Mouse (Mus musculus) brain, adult 2 months (tissue): ENCODE results near the gene Lrrc10.
"Not testable (repeated sequence)": the region's sequence is repeated elsewhere in the genome, so short reads cannot be mapped to it uniquely, and the experiment has no call there.

Source experiments
- DNase-seq: peaks from one replicate; pipeline ENCODE4 v3.0.0; 2011; ENCODE audit warnings: low read depth, low spot score

Lrrc10 gene

DNA sequence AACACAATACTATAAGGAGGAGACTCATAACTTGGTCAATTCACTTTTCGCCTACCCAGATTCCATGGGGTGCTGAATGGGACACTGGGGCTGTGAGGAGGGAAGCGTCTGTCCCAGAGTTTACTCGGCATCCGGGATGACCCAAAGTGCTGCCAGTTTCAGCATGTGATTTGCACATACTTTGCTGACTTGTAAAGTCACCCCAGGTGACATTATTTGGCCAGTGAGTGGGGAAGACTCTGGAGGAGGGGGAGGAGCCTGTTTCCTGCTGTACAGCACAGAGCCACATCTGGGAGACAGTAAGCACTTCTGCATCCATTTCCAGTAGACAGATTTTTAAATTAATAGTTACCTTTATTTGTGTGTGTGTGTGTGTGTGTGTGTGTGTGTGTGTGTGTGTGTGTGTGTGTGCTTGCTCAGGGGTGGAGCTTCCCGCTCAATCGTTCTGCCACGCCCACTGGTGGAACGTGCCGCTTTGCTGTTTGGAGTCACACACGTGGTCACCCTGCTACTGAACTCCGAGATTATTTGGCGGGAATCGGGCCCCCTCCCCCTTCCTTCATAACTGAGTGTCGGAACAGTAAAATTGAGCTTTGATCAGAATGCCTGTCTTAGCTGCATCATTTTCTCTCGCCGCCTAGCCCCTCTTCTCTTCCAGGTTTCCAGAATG lies 1.5 kb upstream of the Lrrc10 start:
- not testable (repeated sequence) for DNase-seq

DNA sequence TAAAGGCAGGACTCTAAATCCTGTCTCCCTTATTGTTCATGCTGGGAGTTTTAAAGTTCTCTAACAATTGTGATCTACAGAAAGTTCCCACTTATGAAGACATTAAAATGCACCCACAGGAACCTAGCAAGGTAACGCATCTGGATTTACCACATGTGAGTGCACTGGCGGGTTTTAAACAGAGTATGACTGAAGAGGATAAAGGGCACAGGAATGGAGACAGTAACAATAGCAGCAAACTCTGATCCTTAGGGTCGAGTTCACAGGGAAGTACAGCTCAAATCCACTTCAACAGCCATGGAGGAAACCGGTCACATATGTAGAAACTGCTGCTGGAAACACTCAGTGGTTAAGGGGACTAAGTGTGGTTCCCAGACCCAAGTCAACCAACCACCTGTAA lies 4.1 kb downstream of the Lrrc10 start:
- DNase-seq: no peak

DNA sequence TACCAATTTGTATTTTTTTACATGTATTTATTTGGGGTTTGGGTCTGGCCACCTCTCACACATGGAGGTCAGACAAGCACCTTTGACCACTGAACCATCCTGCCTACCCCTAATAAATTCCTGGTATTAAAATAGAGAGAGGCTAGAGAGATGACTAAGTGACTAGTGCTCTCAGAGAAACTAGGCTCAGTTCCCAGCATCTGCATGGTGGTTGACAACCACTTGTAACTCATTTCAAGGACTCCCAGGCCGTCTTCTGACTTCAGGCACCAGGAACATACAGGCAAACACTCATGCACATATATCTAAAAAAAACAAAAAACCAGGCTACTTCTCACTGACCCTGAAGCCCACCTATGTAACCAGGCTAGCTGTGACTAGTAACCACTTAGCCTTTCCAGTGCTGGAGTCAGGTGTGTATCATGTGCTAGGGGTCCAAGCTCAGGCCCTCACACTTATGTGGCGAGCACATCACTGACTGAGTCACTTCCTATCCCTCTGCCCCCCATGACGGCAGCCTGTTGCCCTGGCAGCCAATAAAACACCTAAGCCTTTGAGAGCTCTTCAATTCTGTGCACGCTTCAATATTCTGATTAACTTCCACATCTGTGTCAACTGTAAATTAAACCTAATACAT lies 4.9 kb downstream of the Lrrc10 start:
- no peak for DNase-seq

DNA sequence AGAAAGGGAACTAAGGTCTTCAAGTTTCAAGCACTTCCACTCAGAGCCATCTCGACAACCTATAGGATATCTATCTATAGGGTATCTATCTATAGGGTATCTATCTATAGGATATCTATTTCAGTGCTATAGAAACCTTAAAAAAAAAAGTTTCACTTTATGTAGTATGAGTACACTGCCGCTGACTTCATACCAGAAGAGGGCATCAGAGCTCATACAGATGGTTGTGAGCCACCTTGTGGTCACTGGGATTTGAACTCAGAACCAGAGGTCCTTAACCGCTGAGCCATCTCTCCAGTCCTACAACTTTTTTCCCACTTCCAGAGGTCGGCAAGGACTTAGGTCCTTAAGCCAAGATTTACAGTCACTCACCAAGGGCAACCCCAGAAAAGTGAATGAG lies 10.5 kb downstream of the Lrrc10 start:
- DNase-seq: no peak

DNA sequence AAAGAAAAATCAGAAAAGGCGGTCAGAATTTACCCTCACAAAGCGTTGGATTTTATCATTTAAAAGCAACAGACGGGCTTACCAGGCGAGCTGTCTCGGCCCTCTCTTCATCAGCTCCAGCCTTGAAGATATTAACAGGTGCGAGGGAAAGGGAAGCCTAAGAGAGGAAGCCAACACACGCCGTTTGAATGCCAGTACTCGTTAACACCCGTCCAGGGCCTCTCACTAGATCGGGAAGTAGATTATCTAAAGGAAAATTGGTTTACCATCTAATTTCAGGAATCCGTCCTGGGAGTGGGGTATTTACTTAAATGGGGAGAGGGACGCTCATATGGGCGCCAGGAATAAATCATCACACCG lies 17.7 kb downstream of the Lrrc10 start:
- DNase-seq: no peak

DNA sequence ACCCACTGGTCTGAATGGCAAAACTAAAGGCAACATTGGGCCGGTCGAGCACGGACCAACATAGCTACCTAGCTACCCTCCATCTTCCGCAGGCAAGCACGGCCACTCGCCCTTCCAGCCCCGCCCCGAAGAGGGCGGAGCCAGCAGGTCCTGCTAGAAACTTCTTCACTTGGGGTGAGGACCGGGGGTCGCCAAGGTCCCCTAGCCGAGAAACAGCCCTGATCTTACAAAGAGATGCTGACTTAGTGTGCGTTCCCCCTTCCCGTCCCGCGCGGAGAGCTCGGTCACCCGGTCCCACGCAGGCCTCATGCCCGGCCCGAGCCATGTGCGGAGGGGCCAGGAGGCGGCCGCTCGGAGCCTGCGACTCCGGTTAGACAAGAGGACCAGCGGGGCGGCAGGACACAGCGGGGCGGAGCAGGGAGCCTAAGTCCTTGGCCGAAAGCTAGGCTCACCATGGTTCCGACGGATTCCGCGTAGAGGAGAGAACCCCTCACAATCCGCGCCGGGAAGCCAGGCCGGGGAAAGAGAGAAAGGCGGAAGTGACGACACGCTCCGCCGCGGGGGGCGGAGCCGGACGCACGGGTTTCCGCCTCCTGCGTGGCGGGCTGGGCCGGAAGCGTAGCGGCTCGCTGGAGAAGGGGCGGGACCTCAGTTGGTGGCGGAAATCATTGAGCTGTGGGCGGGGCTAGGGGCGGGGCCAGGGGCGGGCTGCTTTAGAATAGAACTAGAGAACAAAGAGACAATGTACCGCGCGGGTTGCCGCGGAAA lies 18.3 kb downstream of the Lrrc10 start, which contains the start of gene Cct2:
Cct2 (minus strand) TSS at position 561 of the 768 bp plus-strand sequence.
- DNase-seq: peak; percentile 97

DNA sequence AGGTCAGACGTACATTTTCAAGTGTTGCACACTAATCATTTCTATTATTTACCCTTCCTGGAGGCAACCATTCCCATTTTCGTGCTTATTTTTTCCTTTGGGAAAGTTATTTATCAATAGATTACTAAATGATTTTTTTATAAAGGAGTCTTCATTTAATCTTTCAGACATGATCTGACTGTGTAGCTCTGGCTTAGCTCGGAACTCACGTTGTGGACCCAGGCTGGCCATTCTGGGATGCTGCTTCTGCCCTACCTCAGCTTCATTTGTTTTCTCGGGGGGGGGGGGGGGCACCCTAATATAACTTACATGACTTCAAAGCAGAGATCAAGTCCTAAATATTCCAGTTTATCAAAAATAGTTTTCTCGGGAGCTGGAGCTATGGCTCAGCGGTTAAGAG lies 18.9 kb downstream of the Lrrc10 start:
- no peak for DNase-seq

DNA sequence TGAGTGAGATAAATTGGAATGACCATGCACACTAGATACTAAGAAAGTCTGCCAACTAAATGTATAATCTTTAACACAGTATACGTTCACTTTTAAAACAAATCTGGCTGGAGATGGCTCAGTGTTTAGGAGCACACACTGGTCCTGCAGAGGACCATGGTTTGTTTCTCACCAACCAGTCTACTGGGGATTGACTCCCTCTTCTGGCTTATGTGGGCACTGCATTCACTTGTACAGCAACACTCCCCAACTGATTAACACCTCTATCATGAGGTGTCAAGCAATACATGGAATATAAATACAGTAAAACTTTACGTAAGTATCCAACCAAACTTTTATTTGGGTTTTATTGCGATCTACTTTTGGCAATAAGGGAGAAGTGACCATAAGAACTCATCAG lies 24.0 kb downstream of the Lrrc10 start:
- DNase-seq: no peak

DNA sequence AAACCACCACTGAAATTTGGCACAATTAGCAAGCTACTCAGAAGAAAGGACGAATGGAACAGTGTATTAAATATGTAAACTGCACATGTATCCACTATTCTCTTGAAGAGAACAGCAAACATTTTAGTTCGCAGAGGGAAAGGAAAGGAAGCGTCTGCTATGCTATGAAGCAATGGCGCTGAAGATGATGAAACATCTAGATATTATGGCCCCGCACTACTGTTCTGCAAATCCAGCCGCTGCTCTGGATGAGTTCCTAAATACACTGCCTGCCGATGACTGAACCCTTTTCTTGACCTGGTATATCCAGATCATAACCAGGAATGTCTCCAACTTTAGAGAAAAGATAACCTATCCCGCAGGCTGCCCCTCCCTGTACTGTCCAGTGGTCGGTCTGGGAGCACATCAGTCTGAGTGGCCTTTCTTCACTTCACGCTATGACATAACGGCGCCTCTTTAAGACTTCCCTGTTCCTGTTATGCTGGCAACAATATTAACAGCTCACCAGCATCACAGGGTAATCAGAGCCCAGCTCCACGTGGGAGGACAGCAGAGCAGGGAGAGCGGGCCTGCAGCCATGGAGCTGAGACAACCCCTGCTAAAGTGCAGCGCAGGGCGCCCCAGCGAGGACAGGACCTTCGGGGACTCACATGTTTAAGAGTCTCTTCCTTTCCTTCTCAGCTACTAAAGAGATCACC lies 27.2 kb downstream of the Lrrc10 start:
- DNase-seq: no peak

DNA sequence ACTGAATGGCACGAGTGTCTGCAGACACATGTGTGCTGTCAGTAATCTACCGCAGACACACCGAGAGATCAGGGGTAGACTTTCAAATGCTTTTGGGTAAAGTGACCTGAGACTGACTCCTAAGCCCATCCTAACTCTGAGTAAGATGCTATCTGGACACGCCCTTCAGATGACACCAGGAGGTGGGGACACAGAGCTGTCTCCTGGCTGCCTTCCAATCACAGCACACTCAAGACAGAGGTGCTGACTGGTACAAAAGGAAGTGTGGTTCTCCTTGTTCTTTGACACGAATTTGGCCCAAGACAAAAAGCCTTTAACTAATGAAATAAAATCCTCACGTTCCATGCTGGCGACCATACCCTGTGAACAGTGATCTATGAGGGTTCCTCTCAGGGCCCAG lies 28.0 kb downstream of the Lrrc10 start:
- DNase-seq: no peak

DNA sequence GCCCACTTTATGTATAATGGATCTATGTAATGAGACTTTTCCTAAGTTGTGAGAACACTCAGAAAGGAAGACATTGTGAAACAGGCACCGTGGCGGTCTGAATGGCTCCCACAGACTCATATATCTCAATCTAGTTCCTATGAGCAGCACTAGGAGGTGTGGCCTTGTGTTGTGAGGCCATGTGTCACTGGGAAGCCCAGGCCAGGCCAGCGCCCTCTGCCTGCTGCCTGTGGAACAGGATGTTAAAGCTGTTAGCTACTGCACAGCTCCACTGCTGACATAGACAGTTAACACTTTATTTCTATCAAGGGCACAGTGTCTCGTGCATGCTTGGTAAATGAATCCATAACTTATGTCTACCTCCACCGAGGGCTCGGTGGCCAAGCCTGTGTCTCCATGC lies 33.1 kb downstream of the Lrrc10 start:
- DNase-seq: peak; percentile 19

DNA sequence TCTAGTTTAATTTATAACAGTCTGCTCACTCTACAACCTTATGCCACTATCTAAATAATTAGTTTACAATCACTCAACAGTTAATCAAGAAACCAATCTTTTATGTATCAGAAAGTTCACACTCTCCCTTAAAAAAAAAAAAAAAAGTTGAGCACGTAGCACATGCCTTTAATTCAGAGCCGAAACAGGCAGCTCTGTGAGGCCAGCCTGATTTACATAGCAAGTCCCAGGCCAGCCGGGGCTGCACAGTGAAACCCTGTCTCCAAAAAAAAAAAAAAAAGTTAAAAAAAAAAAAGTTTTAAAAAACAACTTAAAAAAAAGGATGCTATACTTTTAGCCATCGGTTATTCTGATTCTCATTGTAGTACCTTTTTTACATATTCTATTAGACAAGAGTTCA lies 36.2 kb downstream of the Lrrc10 start:
- no peak for DNase-seq

DNA sequence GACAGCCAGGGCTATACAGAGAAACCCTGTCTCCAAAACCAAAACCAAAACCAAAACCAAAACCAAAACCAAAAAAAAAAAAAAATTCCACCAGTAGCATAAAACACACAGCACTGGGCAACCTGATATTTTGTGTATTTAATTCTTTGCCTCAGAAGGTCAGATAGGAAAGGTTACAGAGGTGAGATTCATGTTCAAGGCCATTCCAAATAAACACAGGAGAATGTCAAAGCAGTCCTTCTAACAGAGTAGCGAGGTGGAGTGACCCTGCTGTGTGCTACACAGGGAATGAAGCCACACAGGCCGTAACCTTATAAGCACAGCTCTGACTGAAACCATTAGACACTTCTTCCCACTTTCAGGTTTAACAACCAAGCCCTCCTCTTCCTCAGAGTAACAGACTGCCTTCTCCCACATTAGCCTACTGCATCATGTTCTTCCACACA lies 36.8 kb downstream of the Lrrc10 start:
- DNase-seq: no peak

DNA sequence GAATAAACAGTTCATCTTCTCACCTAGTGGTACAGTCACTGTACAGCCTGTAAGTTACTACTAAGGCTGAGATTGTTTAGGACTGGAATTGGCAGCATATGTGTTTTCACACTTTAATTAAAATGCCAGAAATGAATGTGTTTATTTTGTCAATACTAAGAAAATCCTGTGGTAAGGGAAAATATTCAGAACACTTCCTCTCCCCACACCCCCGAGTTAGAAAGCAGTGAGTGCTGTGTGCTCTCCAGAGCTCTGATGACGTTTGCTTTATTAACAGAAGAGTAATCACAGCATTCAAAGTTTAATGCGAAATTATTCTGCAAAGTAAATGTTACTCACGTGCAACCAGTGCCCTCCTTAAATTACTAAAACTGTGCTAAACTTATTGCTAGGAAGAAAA lies 44.5 kb downstream of the Lrrc10 start:
- DNase-seq: no peak

DNA sequence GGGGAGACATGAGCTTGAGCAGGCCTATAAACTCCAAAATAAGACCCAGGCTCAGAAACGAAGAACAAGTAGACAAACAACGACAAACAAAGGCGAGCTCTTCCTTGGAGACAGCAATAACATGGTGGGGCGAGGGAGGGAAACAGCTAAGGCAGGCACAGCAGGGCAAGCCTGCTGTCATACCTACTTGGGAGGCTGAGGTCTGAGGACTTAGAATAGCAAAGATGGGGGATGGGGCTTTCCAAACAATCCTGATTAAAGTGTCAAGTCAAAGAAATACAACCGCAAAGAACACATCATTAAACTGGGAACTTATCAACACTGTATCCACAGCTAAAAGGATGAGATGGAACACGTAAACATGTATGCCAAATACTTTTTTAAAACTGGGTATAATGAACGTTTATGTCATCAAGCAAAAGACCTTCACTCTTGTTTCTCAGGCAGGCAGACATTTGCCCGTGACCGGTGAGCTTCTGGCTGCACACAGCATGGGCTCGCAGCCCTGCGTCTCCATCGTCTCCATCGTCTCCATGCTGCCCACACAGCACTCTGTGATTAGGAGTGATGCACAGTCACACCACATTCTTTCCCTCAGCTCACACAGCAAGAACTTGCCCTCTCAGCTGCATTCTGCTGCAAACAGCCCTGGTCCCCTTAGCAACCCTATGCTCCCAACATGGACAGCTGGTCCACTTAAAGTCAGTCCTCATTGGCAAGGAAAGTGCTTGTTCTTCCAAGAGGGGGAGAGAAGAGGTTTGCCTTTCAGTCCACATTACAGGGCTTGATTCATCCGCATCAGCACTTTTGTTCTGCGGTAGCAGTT lies 49.6 kb downstream of the Lrrc10 start:
- DNase-seq: peak; percentile 74

DNA sequence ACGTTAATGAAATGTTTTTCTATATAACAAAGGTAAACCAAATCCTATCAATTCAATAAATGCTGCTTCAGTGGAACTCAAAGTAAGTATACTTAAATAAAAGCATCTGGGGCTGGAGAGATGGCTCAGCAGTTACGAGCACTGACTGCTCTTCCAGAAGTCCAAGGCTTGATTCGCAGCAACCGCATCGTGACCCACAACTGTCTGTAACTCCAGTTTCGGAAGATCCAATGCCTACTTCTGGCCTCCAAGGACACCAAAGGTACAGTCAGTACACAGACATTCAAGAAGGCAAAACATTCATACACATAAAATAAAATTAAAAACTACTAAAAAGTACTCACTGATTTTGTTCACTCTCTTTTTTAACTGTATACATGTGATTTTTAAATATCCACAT lies 51.0 kb downstream of the Lrrc10 start:
- no peak for DNase-seq
